Mouse (Mus musculus) MEL (cell line): ENCODE measurements around the gene Eif3j1. TPM values are rescaled to one million over a fixed set of nuclear protein-coding genes. Genes with fewer than 3 reads are reported as not detected.

Experiments used
- DNase-seq: peaks from one replicate; pipeline ENCODE4 v3.0.0; 2011; ENCODE audit warnings: low read depth, low spot score
- H3K27ac ChIP-seq: 2 replicates; pipeline ENCODE4 v1.5.1; 2012; ENCODE audit warnings: low read depth, mild to moderate bottlenecking, control low read depth, low read length, moderate library complexity; ENCODE audit not compliant: control insufficient read depth
- H3K27me3 ChIP-seq, 2 experiments: fragments of 150-350 bp in 1 of 2; sonication (generic) in 1 of 2; 2 replicates each; pipeline ENCODE4 v1.6.1; 2012; ENCODE audit warnings: low read length in 2 of 2, mild to moderate bottlenecking in 2 of 2, improper control_type of control experiment in 1 of 2, moderate library complexity in 1 of 2; ENCODE audit not compliant: insufficient read depth in 2 of 2, control insufficient read depth in 1 of 2
- H3K36me3 ChIP-seq, 2 experiments: 2 replicates each; pipeline ENCODE4 v1.6.1; 2012 to 2014; ENCODE audit warnings: low read length in 2 of 2, improper control_type of control experiment in 1 of 2, inconsistent platforms in 1 of 2, mild to moderate bottlenecking in 1 of 2; ENCODE audit not compliant: insufficient read depth in 2 of 2, control insufficient read depth in 1 of 2
- H3K4me1 ChIP-seq, 2 experiments: fragments of 150-350 bp in 1 of 2; sonication (generic) in 1 of 2; 2 replicates each; pipeline ENCODE4 v1.6.1; 2012; ENCODE audit warnings: low read length in 2 of 2, improper control_type of control experiment in 1 of 2, mild to moderate bottlenecking in 1 of 2; ENCODE audit not compliant: insufficient read depth in 2 of 2, control insufficient read depth in 1 of 2
- H3K4me3 ChIP-seq, 2 experiments: fragments of 150-350 bp in 1 of 2; sonication (generic) in 1 of 2; 2 replicates each; pipeline ENCODE4 v1.5.1; 2012; ENCODE audit warnings: low read depth in 2 of 2, low read length in 2 of 2, mild to moderate bottlenecking in 2 of 2, moderate library complexity in 2 of 2, control low read depth in 1 of 2, improper control_type of control experiment in 1 of 2; ENCODE audit not compliant: control insufficient read depth in 1 of 2, insufficient read depth in 1 of 2
- H3K79me2 ChIP-seq: 2 replicates; pipeline ENCODE4 v1.6.1; 2012; ENCODE audit warnings: mild to moderate bottlenecking, low read length, moderate library complexity; ENCODE audit not compliant: control insufficient read depth, poor library complexity, insufficient read depth
- H3K9ac ChIP-seq: 2 replicates; pipeline ENCODE4 v1.6.1; 2012; ENCODE audit warnings: low read depth, mild to moderate bottlenecking, control low read depth, low read length, moderate library complexity; ENCODE audit not compliant: control insufficient read depth, poor library complexity, severe bottlenecking
- H3K9me3 ChIP-seq: fragments of 150-350 bp; sonication (generic); replicated peaks from 2 replicates; pipeline ENCODE4 v1.6.1; 2012; ENCODE audit warnings: mild to moderate bottlenecking, low read length, improper control_type of control experiment, moderate library complexity; ENCODE audit not compliant: insufficient read depth
- CHD1 ChIP-seq: IDR thresholded peaks from 2 replicates; pipeline ENCODE4 v1.6.1; 2012; ENCODE audit warnings: low read depth, mild to moderate bottlenecking, inconsistent platforms, low read length, improper control_type of control experiment
- CHD2 ChIP-seq: IDR thresholded peaks from 2 replicates; pipeline ENCODE4 v1.6.1; 2011; ENCODE audit warnings: low read length, improper control_type of control experiment
- CTCF ChIP-seq, 3 experiments: IDR thresholded peaks in 2 of 3; conservative IDR thresholded peaks in 1 of 3; 2 replicates each; pipeline ENCODE4 v1.5.1; 2011 to 2012; ENCODE audit warnings: low read length in 3 of 3, low read depth in 2 of 3, mild to moderate bottlenecking in 2 of 3, improper control_type of control experiment in 1 of 3, inconsistent platforms in 1 of 3, mixed read lengths in 1 of 3, moderate library complexity in 1 of 3; ENCODE audit not compliant: control insufficient read depth in 1 of 3, insufficient read depth in 1 of 3, poor library complexity in 1 of 3, severe bottlenecking in 1 of 3
- E2F4 ChIP-seq: IDR thresholded peaks from 2 replicates; pipeline ENCODE4 v1.6.1; 2011; ENCODE audit warnings: low read depth, low read length, improper control_type of control experiment, borderline replicate concordance
- ELF1 ChIP-seq: IDR thresholded peaks from 2 replicates; pipeline ENCODE4 v1.6.1; 2014; ENCODE audit warnings: low read depth, mild to moderate bottlenecking, inconsistent platforms, low read length, improper control_type of control experiment, moderate library complexity
- MAFK ChIP-seq: IDR thresholded peaks from 2 replicates; pipeline ENCODE4 v1.6.1; 2011; ENCODE audit warnings: low read depth, mild to moderate bottlenecking, low read length, improper control_type of control experiment, borderline replicate concordance
- MAX ChIP-seq: IDR thresholded peaks from 2 replicates; pipeline ENCODE4 v1.6.1; 2011; ENCODE audit warnings: low read length, improper control_type of control experiment
- MXI1 ChIP-seq: IDR thresholded peaks from 2 replicates; pipeline ENCODE4 v1.6.1; 2011; ENCODE audit warnings: mild to moderate bottlenecking, low read depth, low read length, improper control_type of control experiment
- NELFE ChIP-seq: IDR thresholded peaks from 2 replicates; pipeline ENCODE4 v1.6.1; 2011; ENCODE audit warnings: low read depth, low read length, improper control_type of control experiment
- NRF1 ChIP-seq: IDR thresholded peaks from 2 replicates; pipeline ENCODE4 v1.6.1; 2014; ENCODE audit warnings: low read depth, mild to moderate bottlenecking, inconsistent platforms, low read length, improper control_type of control experiment, moderate library complexity; ENCODE audit not compliant: poor library complexity, insufficient read depth, severe bottlenecking
- POLR2AphosphoS2 ChIP-seq: IDR thresholded peaks from 2 replicates; pipeline ENCODE4 v1.6.1; 2011; ENCODE audit warnings: low read length, improper control_type of control experiment
- POLR2AphosphoS5 ChIP-seq: IDR thresholded peaks from 2 replicates; pipeline ENCODE4 v1.6.1; 2012; ENCODE audit warnings: low read depth, borderline replicate concordance, mild to moderate bottlenecking, inconsistent platforms, low read length, moderate library complexity, mixed read lengths
- RAD21 ChIP-seq: IDR thresholded peaks from 2 replicates; pipeline ENCODE4 v1.6.1; 2011; ENCODE audit warnings: mild to moderate bottlenecking, low read depth, low read length, improper control_type of control experiment
- RCOR1 ChIP-seq: IDR thresholded peaks from 2 replicates; pipeline ENCODE4 v1.6.1; 2012; ENCODE audit warnings: low read depth, mild to moderate bottlenecking, inconsistent platforms, low read length, improper control_type of control experiment
- SIN3A ChIP-seq: IDR thresholded peaks from 2 replicates; pipeline ENCODE4 v1.6.1; 2012; ENCODE audit warnings: low read length, improper control_type of control experiment, inconsistent platforms
- SMC3 ChIP-seq: IDR thresholded peaks from 2 replicates; pipeline ENCODE4 v1.6.1; 2011; ENCODE audit warnings: low read depth, low read length, improper control_type of control experiment
- TAL1 ChIP-seq: IDR thresholded peaks from 2 replicates; pipeline ENCODE4 v1.6.1; 2012; ENCODE audit warnings: mild to moderate bottlenecking, inconsistent platforms, low read length, moderate library complexity, mixed read lengths
- USF2 ChIP-seq, 2 experiments: IDR thresholded peaks; 2 replicates each; pipeline ENCODE4 v1.6.1; 2011 to 2012; ENCODE audit warnings: improper control_type of control experiment in 2 of 2, low read length in 2 of 2, borderline replicate concordance in 1 of 2, inconsistent platforms in 1 of 2, low read depth in 1 of 2, mild to moderate bottlenecking in 1 of 2; ENCODE audit not compliant: insufficient read depth in 1 of 2
- ZC3H11A ChIP-seq: IDR thresholded peaks from 2 replicates; pipeline ENCODE4 v1.6.1; 2012; ENCODE audit warnings: low read depth, mild to moderate bottlenecking, inconsistent platforms, low read length, improper control_type of control experiment
- ZKSCAN1 ChIP-seq: IDR thresholded peaks from 2 replicates; pipeline ENCODE4 v1.6.1; 2012; ENCODE audit warnings: low read depth, mild to moderate bottlenecking, inconsistent platforms, low read length, improper control_type of control experiment, moderate library complexity
- ZMIZ1 ChIP-seq: IDR thresholded peaks from 2 replicates; pipeline ENCODE4 v1.6.1; 2012; ENCODE audit warnings: low read depth, mild to moderate bottlenecking, inconsistent platforms, low read length, improper control_type of control experiment, moderate library complexity
- ZNF384 ChIP-seq: IDR thresholded peaks from 2 replicates; pipeline ENCODE4 v1.6.1; 2012; ENCODE audit warnings: low read depth, mild to moderate bottlenecking, inconsistent platforms, low read length, improper control_type of control experiment
- polyA plus RNA-seq, 2 experiments: library from polyadenylated mRNA; stranded (reverse) in 1 of 2; unstranded in 1 of 2; fragments of >175 nt in 1 of 2; fragments of >200 nt in 1 of 2; gene quantifications; 2 replicates each; pipeline versions ENCODE4 v1.2.1 to v1.2.4; 2012; ENCODE audit warnings: low replicate concordance in 2 of 2, low read depth in 1 of 2; ENCODE audit not compliant: insufficient read length in 2 of 2, insufficient read depth in 1 of 2, missing spikeins in 1 of 2
- total RNA-seq: library from RNA; depleted of rRNA; stranded (reverse); fragments of 300-350 nt; gene quantifications from 2 replicates; pipeline ENCODE4 v1.2.3, GENCODE M21; 2012

Eif3j1 gene
- total and polyA plus RNA-seq, 3 experiments: 8.5 to 12.5 TPM; not detected in 1

DNA sequence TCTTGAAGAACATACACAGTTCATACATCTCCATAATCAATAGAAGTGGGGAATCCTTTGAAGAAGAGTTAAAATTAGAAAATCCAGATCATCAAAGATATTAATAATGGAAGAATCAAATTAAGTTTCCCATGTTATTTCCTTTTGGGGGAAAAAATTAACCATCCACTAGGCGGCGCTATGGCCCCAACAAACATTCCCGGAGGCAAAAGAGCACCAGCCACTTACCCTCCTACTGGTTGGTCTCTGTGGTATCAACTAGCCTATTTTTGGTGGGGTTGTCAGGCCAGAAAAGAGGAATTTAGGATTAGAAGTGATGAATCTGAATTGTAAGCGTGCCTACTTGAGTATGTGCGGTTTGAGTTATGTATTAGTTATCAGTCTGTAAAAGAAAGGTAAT, 41.6 kb downstream of the Eif3j1 start:
- Histone ChIP-seq H3K27ac (no peak overlapping the region), H3K9me3 (no peaks in the 10 kb centered on the region)
- TF ChIP-seq POLR2AphosphoS2: no peak
- no peak for TF ChIP-seq MXI1
- TF ChIP-seq RCOR1: no peak
- TF ChIP-seq MAFK: no peak
- TF ChIP-seq SMC3: peak; percentile 88
- no peak for TF ChIP-seq ZKSCAN1
- TF ChIP-seq MAX: no peak
- no peak for TF ChIP-seq ELF1
- TF ChIP-seq ZMIZ1: no peak
- no peak for TF ChIP-seq NRF1
- peak; percentile 98 for TF ChIP-seq RAD21
- no peak for TF ChIP-seq CHD1
- peak in 2 of 3 experiments; percentile 76 to 81 for TF ChIP-seq CTCF (IDR thresholded peaks at IDR 0.05 in 2 of 3, conservative IDR thresholded peaks at IDR 0.05 in 1 of 3; ENCODE audit: control insufficient read depth in 1 of 3, insufficient read depth in 1 of 3, low read depth in 2 of 3, low read length in 3 of 3, poor library complexity in 1 of 3, severe bottlenecking in 1 of 3)
- TF ChIP-seq TAL1: no peak
- TF ChIP-seq USF2 (IDR thresholded peaks at IDR 0.05; ENCODE audit: borderline replicate concordance in 1 of 2, insufficient read depth in 1 of 2, low read depth in 1 of 2, low read length in 2 of 2): no peak
- no peak for TF ChIP-seq ZNF384
- TF ChIP-seq POLR2AphosphoS5: no peak
- peak; percentile 85 for TF ChIP-seq ZC3H11A
- TF ChIP-seq, all 39 proteins: peak for 4
- Histone ChIP-seq H3K79me2 (no peaks in the 10 kb centered on the region), H3K9ac (no peak overlapping the region), H3K4me1 (no peaks in the 10 kb centered on the region), H3K4me3 (no peak overlapping the region), H3K27me3 (no peaks in the 10 kb centered on the region), H3K36me3 (no peaks in the 10 kb centered on the region; a peak in 1 of 4 replicates)
- DNase-seq: peak; percentile 77

DNA sequence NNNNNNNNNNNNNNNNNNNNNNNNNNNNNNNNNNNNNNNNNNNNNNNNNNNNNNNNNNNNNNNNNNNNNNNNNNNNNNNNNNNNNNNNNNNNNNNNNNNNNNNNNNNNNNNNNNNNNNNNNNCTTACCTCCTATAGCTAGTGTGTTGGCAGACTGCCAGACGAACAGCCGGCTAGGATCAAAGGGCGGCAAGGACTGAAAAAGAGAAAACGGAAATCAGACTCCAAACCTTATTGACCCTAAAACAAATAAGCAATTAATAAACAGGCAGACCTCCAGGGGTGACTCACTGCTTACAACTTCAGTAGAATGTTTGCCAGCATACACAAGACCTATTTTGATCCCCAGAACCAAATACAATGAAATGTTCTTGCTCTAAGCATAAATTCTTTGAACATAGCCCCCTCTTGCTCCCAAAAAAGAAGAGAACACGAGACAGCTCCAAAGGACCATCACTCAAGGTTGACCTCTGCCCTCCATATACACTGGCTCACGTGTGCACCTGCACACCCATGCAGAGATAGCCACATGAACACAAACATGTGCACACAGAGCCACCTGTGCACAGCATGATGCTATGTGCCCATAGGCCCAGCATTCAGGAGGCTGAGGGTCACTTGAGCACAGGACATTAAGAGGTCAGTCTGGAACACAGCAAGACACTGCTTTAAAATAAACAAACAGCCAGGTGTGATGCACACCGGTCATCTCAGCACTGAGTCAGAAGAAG, 53.5 kb downstream of the Eif3j1 start:
- Histone ChIP-seq H3K27ac (no peak overlapping the region), H3K9me3 (no peaks in the 10 kb centered on the region), H3K9ac (no peak overlapping the region), H3K27me3 (no peaks in the 10 kb centered on the region), H3K4me3 (no peak overlapping the region), H3K79me2 (no peaks in the 10 kb centered on the region), H3K36me3 (peaks cover 0 to 1% of the 10 kb centered on the region in 2 experiments; a peak in 1 of 4 replicates), H3K4me1 (no peaks in the 10 kb centered on the region)
- no peak for DNase-seq
- TF ChIP-seq NELFE: no peak
- no peak for TF ChIP-seq CHD2
- no peak for TF ChIP-seq E2F4
- no peak for TF ChIP-seq MAX
- no peak for TF ChIP-seq POLR2AphosphoS2
- no peak for TF ChIP-seq TAL1
- no peak for TF ChIP-seq RCOR1
- no peak for TF ChIP-seq NRF1
- no peak for TF ChIP-seq SIN3A
